Mouse (Mus musculus) fat pad, adult 2 months (tissue): ENCODE measurements around the gene Dlg2.

Experiments used
- DNase-seq: peaks from one replicate; pipeline ENCODE4 v3.0.0-alpha.2; 2011; ENCODE audit warnings: low read depth, low spot score; ENCODE audit errors: extremely low read depth

Dlg2 gene

GRCm38 (mm10) chr7:92430254-92430653 is 1953.8 kb downstream of the Dlg2 start:
- no peak for DNase-seq

DNA sequence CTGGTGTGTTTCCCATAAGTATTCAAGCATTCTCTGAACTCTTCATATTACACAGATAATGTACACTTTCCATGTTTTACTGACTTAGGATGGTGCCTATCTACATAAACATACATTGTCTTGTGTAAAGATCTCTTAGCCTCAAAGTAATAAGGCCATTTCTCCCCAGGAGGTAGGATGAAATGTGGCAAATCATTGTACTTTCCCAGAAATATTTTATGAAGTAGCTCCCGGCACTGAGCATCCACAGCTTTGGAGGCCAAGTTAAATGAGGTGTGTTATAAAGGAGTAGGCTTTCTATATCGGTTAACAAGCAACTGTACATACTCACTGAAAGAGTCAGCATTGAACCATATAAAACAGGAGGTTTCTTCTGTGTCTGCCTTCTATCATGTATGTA is 1960.7 kb downstream of the Dlg2 start:
- no peak for DNase-seq

DNA sequence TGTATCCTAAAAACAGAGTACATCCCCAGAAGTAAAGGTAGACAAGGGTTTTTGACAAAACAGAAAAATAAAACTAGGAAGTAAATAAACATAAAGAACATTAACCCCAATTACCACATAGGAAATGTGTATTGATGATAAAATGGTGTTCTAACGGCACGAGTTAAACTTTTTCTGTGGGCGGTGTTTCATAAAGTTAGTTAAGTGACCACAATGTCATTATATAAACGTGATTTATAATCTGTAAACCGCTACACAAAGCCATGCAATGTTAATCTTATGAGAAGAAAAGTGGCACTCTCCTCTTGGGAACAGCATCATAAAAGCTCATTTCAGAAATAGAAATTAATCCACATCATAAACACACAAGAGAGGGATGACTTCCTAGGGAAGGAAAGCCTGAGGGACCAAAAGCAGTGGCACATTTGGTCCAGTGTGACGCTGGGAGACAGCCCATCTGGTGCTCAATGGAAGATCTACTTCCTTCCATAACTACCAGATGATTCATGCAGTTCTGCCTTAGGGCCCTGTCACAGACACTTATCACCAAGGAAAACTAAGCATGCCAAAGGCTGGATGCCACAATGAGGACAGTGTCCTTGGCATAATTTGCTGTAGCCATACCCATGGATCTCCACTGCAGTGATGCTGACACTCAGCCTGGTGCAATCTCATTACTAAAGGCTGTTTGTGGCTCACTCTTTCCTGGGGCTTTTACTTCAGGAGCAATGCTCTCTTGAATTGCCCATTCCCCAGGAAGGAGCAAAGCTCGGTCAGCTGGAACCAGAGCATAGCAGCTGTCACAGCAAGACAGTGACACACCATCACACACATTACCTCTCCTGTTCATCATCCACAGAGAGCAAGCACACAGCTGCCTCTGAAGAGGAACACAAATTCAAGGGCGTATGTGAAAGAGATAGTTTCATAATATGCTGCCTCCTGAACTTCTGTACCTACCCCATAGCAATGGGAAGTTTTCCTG is 1963.3 kb downstream of the Dlg2 start:
- DNase-seq, result no peak

DNA sequence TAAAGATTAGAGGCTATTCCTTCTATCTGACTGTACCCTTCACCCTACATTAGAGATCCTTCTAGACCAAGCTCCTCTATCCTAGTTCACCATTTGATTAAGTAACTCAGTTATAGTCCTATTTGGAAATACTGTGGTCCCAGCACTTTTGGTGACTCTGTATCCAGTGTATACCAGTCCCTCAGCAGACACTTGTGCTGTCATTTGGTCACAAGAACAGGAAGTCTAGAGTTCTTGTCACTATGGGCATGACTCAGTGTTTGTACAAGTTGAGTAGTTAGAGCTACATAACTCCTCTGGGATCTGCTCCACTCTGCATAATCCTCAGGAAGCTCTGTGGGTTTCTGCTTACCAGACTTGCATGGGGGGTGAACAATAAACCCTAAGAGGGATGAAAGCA is 1965.1 kb downstream of the Dlg2 start:
- DNase-seq, result no peak

GRCm38 (mm10) chr7:92442082-92442481 is 1965.6 kb downstream of the Dlg2 start:
- DNase-seq, result no peak

DNA sequence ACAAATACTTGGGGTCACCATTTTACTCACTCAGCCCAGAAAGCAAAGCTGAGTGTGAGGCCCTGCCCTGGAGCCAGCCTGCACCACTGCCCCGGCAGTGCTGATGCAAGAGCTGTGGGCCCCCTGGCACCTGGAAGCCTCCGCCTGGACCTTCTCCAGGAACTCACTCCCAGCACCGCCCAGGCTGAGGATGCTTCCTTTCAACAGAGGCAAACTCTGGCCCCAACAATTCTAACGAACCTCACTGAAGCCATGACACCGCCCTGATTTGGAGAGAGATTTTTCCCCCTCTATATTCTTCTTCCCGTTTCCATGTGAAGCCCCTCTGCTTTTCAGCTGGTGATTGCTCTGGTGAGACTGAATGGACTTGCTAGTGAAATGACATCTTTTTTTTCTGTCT is 1971.5 kb downstream of the Dlg2 start:
- DNase-seq, result no peak

GRCm38 (mm10) chr7:92448782-92449575 is 1972.5 kb downstream of the Dlg2 start:
- no peak for DNase-seq

- no peak for DNase-seq
Measured at GRCm38 (mm10) chr7:92454176-92454575, 1977.7 kb downstream of the Dlg2 start.

GRCm38 (mm10) chr7:92455927-92456326 is 1979.5 kb downstream of the Dlg2 start:
- DNase-seq, result no peak

GRCm38 (mm10) chr7:92457791-92458190 is 1981.3 kb downstream of the Dlg2 start:
- DNase-seq, result peak; percentile 76

DNA sequence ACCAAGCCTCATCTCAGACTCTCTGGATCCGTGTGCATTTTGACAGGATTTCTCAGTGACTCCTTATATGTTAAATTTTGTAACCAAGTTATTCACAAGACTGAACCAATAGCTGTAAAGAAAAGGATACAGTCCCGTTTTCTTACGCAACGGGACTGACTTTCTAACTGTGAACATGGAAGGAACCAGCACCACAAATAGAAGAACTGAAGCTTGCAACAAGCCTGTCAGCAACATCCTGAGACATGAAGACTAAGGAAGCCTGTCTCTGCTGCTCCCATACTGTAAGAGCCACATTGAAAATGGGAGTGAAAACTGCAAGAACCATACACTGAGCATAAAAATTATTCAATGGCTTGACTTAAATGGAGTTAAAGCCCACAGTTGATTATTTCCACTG is 1981.8 kb downstream of the Dlg2 start:
- DNase-seq, result no peak

- no peak for DNase-seq
Measured at GRCm38 (mm10) chr7:92460578-92460977, 1984.1 kb downstream of the Dlg2 start.

- DNase-seq, result no peak
Measured at GRCm38 (mm10) chr7:92461256-92461655, 1984.8 kb downstream of the Dlg2 start.

DNA sequence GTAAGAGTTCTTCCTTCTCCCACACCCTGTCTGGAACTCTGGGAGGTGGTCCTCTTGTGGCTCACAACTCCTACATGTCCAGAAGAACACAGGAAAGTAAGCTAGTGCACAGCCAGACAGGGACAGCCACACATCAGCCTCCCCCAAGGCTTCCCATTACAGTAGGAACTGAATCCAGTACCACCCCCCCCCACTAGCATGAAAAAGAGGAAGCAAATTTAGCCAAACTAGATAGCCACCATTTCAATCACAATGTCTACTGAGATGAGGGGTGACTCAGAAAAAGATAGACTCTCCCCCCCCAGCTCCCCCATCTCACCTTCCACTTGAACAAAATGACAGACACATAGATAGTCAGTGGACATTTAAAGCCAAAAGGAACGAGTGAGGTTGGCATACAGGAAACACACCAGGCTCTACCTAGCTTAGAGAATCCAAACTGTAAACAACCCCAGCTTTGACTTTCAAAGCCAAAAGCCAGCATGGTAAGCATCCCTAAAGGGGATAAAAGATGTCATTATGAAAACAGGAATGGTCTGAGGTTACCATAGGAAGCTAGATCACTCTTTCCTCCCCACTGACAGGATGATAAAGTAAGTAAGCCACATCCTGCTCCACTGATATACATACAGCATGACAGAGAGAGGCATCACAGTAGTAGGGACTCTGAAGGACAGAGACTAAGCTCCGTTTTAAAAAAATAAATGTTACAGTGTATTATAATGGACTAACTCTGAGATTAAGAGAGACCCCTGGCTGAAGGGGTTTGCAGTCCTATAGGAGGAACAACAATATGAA is 1986.8 kb downstream of the Dlg2 start:
- DNase-seq, result no peak

DNA sequence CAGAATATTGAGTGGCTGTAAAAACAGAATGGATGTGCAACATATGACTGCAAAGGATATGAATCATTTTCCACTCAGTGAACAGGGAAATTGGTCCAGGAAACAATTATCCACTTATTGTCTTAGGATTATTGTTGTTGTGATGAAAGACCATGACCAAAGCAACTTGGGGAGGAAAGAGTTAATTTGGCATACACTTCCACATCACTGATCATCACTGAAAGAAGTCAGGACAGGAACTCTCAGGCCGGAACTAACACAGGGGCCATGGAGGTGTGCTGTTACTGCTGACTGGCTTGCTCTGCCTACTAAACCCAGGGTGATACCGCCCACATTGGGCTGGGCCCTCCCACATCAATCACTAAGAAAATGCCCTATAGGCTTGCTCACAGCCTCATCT is 1987.8 kb downstream of the Dlg2 start:
- DNase-seq, result no peak

DNA sequence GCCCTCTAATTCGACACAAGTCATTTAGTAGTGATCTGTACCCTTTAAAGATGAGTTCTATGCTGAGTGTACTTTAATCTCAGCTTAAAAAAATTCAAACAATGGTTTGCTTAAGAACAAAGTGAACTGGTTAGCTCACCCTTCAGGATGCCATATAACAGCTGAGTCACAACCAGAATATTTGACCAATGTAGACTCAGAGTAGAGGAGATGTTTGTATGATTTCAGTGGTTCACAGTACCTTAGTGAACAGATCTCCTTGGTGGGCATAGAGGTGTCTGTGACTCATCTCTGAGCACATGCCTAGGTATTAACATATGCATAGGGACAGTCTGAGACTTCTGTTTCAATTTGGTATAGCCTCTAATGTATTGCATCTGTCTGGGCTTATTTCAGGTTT is 2002.7 kb downstream of the Dlg2 start:
- no peak for DNase-seq

DNA sequence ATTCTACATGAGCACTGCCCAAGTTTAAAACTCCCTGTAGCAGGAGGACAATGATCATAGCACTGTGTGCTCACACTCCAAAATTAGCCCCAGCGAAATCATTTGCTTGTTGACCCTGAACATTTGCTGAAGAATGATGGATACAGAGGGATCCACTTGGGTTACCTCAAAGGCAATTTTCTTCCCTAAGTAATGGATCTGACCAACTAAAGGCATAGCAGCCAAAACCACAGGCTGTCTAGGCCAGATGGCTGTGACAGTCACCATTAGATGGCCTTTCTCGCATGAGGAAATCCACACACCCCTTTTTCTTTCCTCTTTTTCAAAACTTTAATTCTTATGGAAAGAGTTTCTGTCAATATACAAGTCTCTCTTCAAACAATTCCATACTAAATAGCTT is 2003.3 kb downstream of the Dlg2 start:
- DNase-seq, result no peak

GRCm38 (mm10) chr7:92483346-92483745 is 2006.9 kb downstream of the Dlg2 start:
- no peak for DNase-seq

GRCm38 (mm10) chr7:92485881-92486710 is 2009.6 kb downstream of the Dlg2 start:
- no peak for DNase-seq

DNA sequence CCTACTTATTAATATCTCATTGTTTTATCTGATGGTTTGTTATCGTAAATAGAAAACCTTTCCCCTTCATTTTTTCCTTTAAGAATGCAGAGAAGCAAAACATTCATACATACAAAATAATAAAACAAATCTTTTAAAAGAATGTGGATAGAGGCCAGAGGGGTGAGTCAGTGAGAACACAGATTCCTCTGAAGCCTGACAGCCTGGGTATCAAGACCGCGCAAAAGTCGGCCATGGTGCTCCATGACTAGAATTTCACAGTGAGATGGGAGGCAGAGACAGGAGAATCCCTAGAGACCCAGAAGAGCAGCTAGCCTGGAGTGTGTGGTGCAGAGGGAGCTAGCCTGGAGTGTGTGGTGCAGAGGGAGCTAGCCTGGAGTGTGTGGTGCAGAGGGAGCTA is 2010.4 kb downstream of the Dlg2 start:
- no peak for DNase-seq
